Mouse (Mus musculus): Measurements from ENCODE around the gene Ppp1r14a.
A peak's percentile ranks its signal among the peaks of the same experiment; 100 is the strongest.

DNA sequence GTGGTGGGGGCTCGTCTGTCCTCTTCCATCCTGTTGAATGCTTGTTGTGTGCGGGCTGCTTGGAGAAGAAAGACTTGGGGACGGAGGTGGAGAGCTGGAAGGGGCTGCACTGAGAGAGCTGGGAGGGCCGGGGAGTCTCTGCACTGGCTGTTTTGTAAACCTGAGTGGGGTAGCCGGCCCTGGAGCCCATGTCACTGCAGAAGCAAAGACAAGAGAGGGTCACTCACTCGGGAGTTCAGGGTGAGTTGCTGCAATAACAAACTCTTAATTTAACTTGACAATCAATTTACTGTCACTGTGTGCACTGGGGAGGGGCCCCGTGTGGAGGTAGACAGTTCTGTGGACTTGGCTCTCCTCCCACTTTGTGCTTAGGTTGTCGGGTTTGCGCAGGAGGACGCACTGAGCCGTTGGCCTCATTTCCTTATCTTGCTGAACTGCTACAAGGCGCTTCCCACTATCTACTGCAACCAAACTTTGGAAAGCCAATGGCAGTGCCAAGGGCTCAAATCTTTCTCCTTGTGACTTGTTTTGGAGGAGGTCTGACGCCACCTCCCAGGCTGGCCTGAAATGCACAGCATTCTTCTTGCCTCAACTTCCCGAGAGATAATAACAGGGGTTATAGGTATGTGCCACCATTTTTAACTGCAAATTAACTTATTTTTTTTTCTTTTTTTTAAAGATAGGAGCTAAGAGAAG lies 50.0 kb downstream of the Ppp1r14a start:
- TF ChIP-seq TAL1 (IDR thresholded peaks at IDR 0.05; ENCODE audit: low read length): peak; percentile 55; the same call in 2 of the 3 replicates
- peak; percentile 80 for TF ChIP-seq GATA1 (IDR thresholded peaks at IDR 0.05; ENCODE audit: low read length)

All from erythroblast, embryonic 14.5 days (primary cell).